Mouse (Mus musculus) gastrocnemius, adult 2 months (tissue): ENCODE measurements around the gene Rgl2. TPM values are rescaled to one million over a fixed set of nuclear protein-coding genes. Genes with fewer than 3 reads are reported as not detected.
A peak's percentile ranks its signal among the peaks of the same experiment; 100 is the strongest.
"Not testable (repeated sequence)": the region's sequence is repeated elsewhere in the genome, so short reads cannot be mapped to it uniquely, and the experiment has no call there.

Experiments
- DNase-seq: peaks from one replicate; pipeline ENCODE4 v3.0.0; 2022
- H3K27ac ChIP-seq: fragments of 200-600 bp; 2 replicates; pipeline ENCODE4 v1.8.1; 2022; ENCODE audit warnings: mild to moderate bottlenecking
- H3K4me3 ChIP-seq: fragments of 200-600 bp; 2 replicates; pipeline ENCODE4 v1.8.1; 2022; ENCODE audit warnings: mild to moderate bottlenecking, moderate library complexity
- CTCF ChIP-seq: fragments of 200-600 bp; IDR thresholded peaks from 2 replicates; pipeline ENCODE4 v1.8.1; 2022; ENCODE audit warnings: antibody characterized with exemption, mild to moderate bottlenecking, moderate library complexity
- intact Hi-C: fragments of 180-260 bp; cut with DNase I; formaldehyde crosslinking; loops from one replicate; pipeline ENCODE4 v1.15.1; 2025
- microRNA-seq: library from miRNA; unstranded; fragments of <30 nt; microRNA quantifications from one replicate; pipeline ENCODE4 v1.2.0, GENCODE M21; 2021
- total RNA-seq, 2 experiments: library from RNA; stranded (reverse); gene quantifications; 2 replicates each; pipeline ENCODE4 v1.2.3; 2021

Rgl2 gene
- total RNA-seq, 2 experiments from 2014 or later: 31.4 to 34.0 TPM

DNA sequence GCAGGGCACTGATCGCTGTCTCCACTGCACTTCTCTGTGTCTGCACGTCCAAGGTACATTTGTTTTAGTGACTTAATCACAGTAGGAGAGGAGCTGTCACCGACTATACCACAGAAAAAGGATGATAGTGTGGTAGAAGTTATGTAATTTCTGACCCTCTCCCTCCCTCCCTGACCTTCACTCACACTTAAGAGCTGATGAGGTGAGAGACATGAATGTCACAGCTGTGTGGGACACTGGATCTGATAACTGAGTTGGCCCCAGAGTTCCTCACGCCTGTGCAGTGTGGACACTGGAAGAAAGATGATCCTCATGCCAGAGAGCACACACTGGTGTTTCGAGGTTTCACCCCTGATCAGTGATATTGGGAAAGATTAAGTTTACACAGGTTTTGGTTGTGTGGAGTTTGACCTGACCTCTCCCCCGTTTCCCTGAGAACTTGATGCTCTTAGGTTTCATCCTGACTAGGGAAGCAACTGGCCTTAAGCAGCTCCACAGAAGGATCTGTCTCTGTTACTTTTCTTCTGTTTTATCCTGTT, 50.2 kb downstream of the Rgl2 start:
- intact Hi-C loops: no loop called here
- peak overlapping the region; percentile 90 for H3K27ac ChIP-seq

DNA sequence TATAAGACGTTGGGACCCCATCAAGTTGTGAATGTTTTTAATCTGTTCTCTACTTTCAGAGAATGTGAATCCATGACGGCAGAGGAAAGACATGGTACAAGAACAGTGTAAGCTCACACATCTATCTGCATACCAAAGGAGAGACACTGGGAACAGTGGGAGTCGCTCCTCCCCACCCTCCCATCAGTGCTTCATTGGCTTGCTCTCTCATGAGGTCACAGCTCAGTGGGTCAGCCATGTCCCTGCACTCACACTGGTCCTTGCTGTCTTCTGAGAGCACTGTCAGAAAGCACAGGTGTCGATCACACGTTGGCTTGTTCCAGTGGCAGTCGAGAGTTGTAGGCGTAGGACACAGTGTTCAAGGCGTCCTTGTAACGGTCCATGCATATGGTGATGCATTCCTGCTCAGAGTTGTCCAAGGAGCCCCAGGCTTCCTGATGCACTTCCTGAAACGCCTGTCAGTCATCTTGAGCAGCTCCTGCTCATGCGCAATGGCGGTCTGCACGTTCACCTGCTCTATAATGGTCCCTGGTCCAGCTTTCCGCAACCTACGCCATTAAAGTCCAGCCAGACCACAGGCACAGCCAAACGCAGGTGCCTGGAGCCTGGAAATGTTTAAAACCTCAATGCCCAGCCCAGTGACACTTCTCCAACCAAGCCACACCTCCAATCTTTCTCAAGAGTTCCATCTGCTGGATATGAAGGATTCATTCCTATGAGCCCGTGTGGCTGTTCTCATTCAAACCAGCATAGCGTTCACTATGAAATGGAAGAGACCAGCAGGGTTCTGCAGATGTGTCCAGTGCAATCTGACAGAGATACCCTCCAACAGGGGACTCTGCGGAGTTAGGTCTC, 51.1 kb downstream of the Rgl2 start:
- Histone ChIP-seq H3K4me3 (peak overlapping the region; percentile 81), H3K27ac (peak overlapping the region; percentile 90)
- intact Hi-C loops: no loop called here
- TF ChIP-seq CTCF: no peak
- no peak for DNase-seq

More for the DNA sequence above, 50.2 kb downstream of the Rgl2 start:
- TF ChIP-seq CTCF: no peak
- no peak overlapping the region for H3K4me3 ChIP-seq
- no peak for DNase-seq

DNA sequence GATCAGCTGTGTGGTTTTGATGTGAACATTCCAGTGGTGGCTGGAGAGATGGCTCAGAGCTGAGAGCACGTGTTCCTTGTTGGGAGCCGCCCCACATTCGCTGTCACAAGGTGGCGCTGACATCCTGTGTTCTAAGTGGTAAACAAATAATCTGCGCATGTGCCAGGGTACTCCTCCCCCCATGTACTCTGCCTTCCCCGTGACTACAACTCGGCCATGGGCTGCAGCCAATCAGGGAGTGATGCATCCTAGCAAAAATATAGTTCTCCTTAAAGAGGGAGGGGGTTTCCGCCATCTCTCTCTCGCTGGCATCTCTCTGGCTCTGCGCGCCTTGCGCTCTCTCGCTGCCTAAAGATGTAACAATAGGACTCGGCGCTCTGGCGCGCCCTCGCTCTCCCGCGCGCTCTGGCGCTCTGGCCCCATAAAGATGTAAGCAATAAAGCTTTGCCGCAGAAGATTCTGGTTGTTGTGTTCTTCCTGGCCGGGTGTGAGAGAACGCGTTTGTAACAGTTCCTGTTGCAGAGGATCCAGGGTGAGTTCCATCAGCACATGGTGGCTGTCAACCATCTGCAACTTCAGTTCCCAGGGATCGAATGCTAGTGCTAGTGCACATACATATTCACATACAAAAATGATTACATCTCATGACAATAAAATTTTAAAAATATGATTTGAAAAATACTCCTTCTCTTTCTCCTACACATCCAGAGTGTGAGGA, 52.0 kb downstream of the Rgl2 start:
- peak overlapping the region; percentile 90 for H3K27ac ChIP-seq
- peak; percentile 44; the same call in 1 of the 2 replicates for TF ChIP-seq CTCF
- H3K4me3 ChIP-seq: peak overlapping the region; percentile 81
- peak; percentile 91 for DNase-seq
- intact Hi-C loops: not testable (repeated sequence)

DNA sequence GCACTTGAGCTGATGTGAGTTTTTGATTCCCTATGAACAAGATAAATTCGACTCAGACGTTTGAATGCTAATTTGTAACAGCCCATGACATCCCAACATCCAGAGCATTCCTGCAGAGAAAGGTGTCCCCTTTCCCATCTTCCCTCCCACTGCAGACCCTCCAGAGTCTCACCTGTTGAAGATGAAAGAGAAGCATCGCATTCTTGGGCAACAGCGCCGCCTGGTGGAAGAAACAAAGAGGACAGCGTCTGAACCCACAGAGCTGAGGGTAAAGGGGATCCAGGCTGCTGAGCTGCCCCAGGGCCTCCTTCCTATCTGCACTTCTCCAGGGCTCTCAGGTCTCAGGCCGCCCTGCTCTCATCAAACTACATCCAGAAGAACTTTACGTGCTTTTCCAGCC, 52.8 kb downstream of the Rgl2 start:
- peak; percentile 67 for DNase-seq
- intact Hi-C loops: loop anchor here (2.0 kb wide), 1 partner anchor 13 kb away; no protein-coding TSS in a partner anchor
- TF ChIP-seq CTCF: peak; percentile 81; the same call in 1 of the 2 replicates
- H3K27ac ChIP-seq: peak overlapping the region; percentile 90; the same call in 1 of the 2 replicates
- peak overlapping the region; percentile 81 for H3K4me3 ChIP-seq

Small RNA genes within 50 kb of the gene (microRNA-seq; reads per million reads assigned to microRNA genes)
- not detected for gene Gm27740

Other genes starting within 250 kb of the Rgl2 start
- 10 to 100 TPM; 79.1 to 95.6 TPM for gene Hnrnpm, start 242.7 kb upstream of the Rgl2 start, total RNA-seq
- 10 to 100 TPM; 88.8 to 90.7 TPM for gene March2, start 210.9 kb upstream of the Rgl2 start, total RNA-seq
- 100 to 1,000 TPM; 134 to 150 TPM for gene Rab11b, start 169.0 kb upstream of the Rgl2 start, total RNA-seq
- 1 to 10 TPM; 1.4 to 5.9 TPM for gene Angptl4, start 147.7 kb upstream of the Rgl2 start, total RNA-seq
- 10 to 100 TPM; 15.7 to 24.5 TPM for gene Kank3, start 119.0 kb upstream of the Rgl2 start, total RNA-seq
- gene Rps28, start 105.0 kb upstream of the Rgl2 start, total RNA-seq: 100 to 1,000 TPM; 541 to 640 TPM
- 100 to 1,000 TPM; 351 to 407 TPM for gene Ndufa7, start 105.0 kb upstream of the Rgl2 start, total RNA-seq
- 10 to 100 TPM; 13.8 to 16.1 TPM for gene Cd320, start 86.5 kb upstream of the Rgl2 start, total RNA-seq
- gene Gm7029, start 55.7 kb upstream of the Rgl2 start, total RNA-seq: not detected
- gene Kifc1, start 38.9 kb upstream of the Rgl2 start, total RNA-seq: under 1 TPM; 0.23 to 0.33 TPM
- gene Platr17, start 24.4 kb upstream of the Rgl2 start, total RNA-seq: not detected
- 10 to 100 TPM; 13.3 to 13.9 TPM for gene Daxx, start 20.1 kb upstream of the Rgl2 start, total RNA-seq
- gene Tapbp, start 13.6 kb upstream of the Rgl2 start, total RNA-seq: 10 to 100 TPM; 34.0 to 44.4 TPM
- gene Zbtb22, start 13.6 kb upstream of the Rgl2 start, total RNA-seq: 10 to 100 TPM; 14.5 to 14.8 TPM
- gene Pfdn6, start 10.8 kb downstream of the Rgl2 start, total RNA-seq: 10 to 100 TPM; 51.2 to 67.6 TPM
- 1 to 10 TPM; 8.6 to 8.8 TPM for gene Wdr46, start 11.1 kb downstream of the Rgl2 start, total RNA-seq
- 1 to 10 TPM; 1.3 to 1.4 TPM for gene B3galt4, start 21.9 kb downstream of the Rgl2 start, total RNA-seq
- gene Vps52, start 26.3 kb downstream of the Rgl2 start, total RNA-seq: 10 to 100 TPM; 31.7 to 33.4 TPM
- gene Rps18, start 26.5 kb downstream of the Rgl2 start, total RNA-seq: 100 to 1,000 TPM; 364 to 443 TPM
- gene H2-K1, start 70.8 kb downstream of the Rgl2 start, total RNA-seq: 10 to 100 TPM; 28.2 to 41.1 TPM
- gene Ring1, start 95.1 kb downstream of the Rgl2 start, total RNA-seq: 10 to 100 TPM; 11.6 to 12.8 TPM
- gene H2-Ke6, start 98.5 kb downstream of the Rgl2 start, total RNA-seq: 10 to 100 TPM; 69.9 to 82.3 TPM
- gene Slc39a7, start 102.1 kb downstream of the Rgl2 start, total RNA-seq: 10 to 100 TPM; 44.6 to 49.5 TPM
- 10 to 100 TPM; 40.5 to 41.7 TPM for gene Rxrb, start 102.3 kb downstream of the Rgl2 start, total RNA-seq
- gene Col11a2, start 109.9 kb downstream of the Rgl2 start, total RNA-seq: 1 to 10 TPM; 3.0 to 9.6 TPM
- not detected for gene H2-Oa, start 162.8 kb downstream of the Rgl2 start, total RNA-seq
- 1 to 10 TPM; 3.0 to 3.1 TPM for gene H2-DMa, start 190.0 kb downstream of the Rgl2 start, total RNA-seq
- gene Brd2, start 193.1 kb downstream of the Rgl2 start, total RNA-seq: 10 to 100 TPM; 70.3 to 88.9 TPM
- gene H2-DMb2, start 213.8 kb downstream of the Rgl2 start, total RNA-seq: under 1 TPM; 0.46 to 0.47 TPM
- gene H2-DMb1, start 223.5 kb downstream of the Rgl2 start, total RNA-seq: under 1 TPM; 0.38 to 0.61 TPM